Mouse (Mus musculus): ENCODE measurements at regions not wholly inside any gene's neighbourhood (a gene's known extent, or its start where the extent isn't known, plus 50 kb on each side); places are given as distances from the start of the nearest gene placed in this dataset.

- TF ChIP-seq EP300 (IDR thresholded peaks at IDR 0.05), result peak; percentile 53; the same call in 1 of the 2 replicates
- TF ChIP-seq CTCF (IDR thresholded peaks at IDR 0.05), result no peak
Observed at GRCm38 (mm10) chr6:91582338-91582737, 66.6 kb downstream of the Lsm3 start.
